Mouse (Mus musculus) liver, embryonic 15.5 days (tissue): ENCODE measurements around the gene Senp5. TPM values are rescaled to one million over a fixed set of nuclear protein-coding genes. Genes with fewer than 3 reads are reported as not detected.
A peak's percentile ranks its signal among the peaks of the same experiment; 100 is the strongest.
"Not testable (repeated sequence)": the region's sequence is repeated elsewhere in the genome, so short reads cannot be mapped to it uniquely, and the experiment has no call there.

Source experiments
- ATAC-seq: fragments of 200-750 bp; cut with Nextera tagmentation; 2 replicates; pipeline ENCODE4 v1.8.0; 2017; ENCODE audit warnings: moderate number of reproducible peaks, mild to moderate bottlenecking, moderate library complexity; ENCODE audit not compliant: insufficient read depth
- H3K27ac ChIP-seq: fragments of 300-500 bp; sonication (generic); replicated peaks from 2 replicates; pipeline ENCODE4 v1.5.1; 2015; ENCODE audit warnings: mild to moderate bottlenecking, inconsistent platforms
- H3K27me3 ChIP-seq: fragments of 300-500 bp; sonication (generic); 2 replicates; pipeline ENCODE4 v1.6.1; 2015; ENCODE audit warnings: mild to moderate bottlenecking, inconsistent platforms
- H3K36me3 ChIP-seq: fragments of 300-500 bp; sonication (generic); replicated peaks from 2 replicates; pipeline ENCODE4 v1.6.1; 2015; ENCODE audit warnings: moderate library complexity, mild to moderate bottlenecking, inconsistent platforms
- H3K4me1 ChIP-seq: fragments of 300-500 bp; sonication (generic); replicated peaks from 2 replicates; pipeline ENCODE4 v1.6.1; 2015; ENCODE audit warnings: inconsistent platforms
- H3K4me2 ChIP-seq: fragments of 300-500 bp; sonication (generic); 2 replicates; pipeline ENCODE4 v1.6.1; 2015; ENCODE audit warnings: moderate library complexity, mild to moderate bottlenecking, inconsistent platforms
- H3K4me3 ChIP-seq: fragments of 300-500 bp; sonication (generic); replicated peaks from 2 replicates; pipeline ENCODE4 v1.5.1; 2015; ENCODE audit warnings: mild to moderate bottlenecking, inconsistent platforms
- H3K9ac ChIP-seq: fragments of 300-500 bp; sonication (generic); 2 replicates; pipeline ENCODE4 v1.6.1; 2015; ENCODE audit warnings: moderate library complexity, mild to moderate bottlenecking, inconsistent platforms
- H3K9me3 ChIP-seq: fragments of 300-500 bp; sonication (generic); replicated peaks from 2 replicates; pipeline ENCODE4 v1.6.1; 2016; ENCODE audit warnings: inconsistent platforms
- WGBS: fragments of 180-500 bp; shearing (Covaris S2); methylation state at CpG from one replicate; pipeline ENCODE4 v1.1.7; 2015; ENCODE audit warnings: mixed read lengths; ENCODE audit not compliant: insufficient replicate concordance; 5-methylcytosine and 5-hydroxymethylcytosine counted together
- polyA plus RNA-seq: library from polyadenylated mRNA; unstranded; fragments of >200 nt; fragmentation: Nextera tagmentation; extraction: Ambion mirVana; gene quantifications from 2 replicates; pipeline ENCODE4 v1.2.1, GENCODE M21; 2015

Senp5 gene
- polyA plus RNA-seq, 1 experiment from 2014 or later = 4.7 TPM

DNA sequence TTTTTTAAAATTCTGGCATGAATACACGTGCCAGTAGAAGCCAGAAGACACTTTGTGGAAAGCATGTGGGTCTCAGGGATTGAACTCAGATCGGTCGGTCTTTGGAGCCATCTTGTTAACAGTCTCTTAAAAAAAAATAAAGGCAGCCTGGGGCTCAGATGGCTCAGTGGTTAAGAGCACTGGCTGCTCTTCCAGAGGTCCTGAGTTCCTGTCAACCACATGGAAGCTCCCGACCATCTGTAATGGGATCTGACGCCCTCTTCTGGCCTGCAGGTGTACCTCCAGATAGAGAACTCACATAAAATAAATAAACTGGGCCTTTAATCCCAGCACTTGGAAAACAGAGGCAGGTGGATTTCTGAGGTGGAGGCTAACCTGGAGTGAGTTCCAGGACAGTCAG lies 22.1 kb downstream of the Senp5 start:
- no peak overlapping the region for H3K4me2 ChIP-seq
- WGBS = 66% methylated on average over 5 of the region's 5 CpGs
- H3K9me3 ChIP-seq = no peaks in the 10 kb centered on the region
- H3K4me1 ChIP-seq = no peaks in the 10 kb centered on the region
- H3K4me3 ChIP-seq = no peak overlapping the region
- peaks cover 39% of the 10 kb centered on the region for H3K36me3 ChIP-seq
- no peak for ATAC-seq
- H3K9ac ChIP-seq = no peak overlapping the region
- H3K27ac ChIP-seq = no peak overlapping the region
- H3K27me3 ChIP-seq = no peaks in the 10 kb centered on the region

DNA sequence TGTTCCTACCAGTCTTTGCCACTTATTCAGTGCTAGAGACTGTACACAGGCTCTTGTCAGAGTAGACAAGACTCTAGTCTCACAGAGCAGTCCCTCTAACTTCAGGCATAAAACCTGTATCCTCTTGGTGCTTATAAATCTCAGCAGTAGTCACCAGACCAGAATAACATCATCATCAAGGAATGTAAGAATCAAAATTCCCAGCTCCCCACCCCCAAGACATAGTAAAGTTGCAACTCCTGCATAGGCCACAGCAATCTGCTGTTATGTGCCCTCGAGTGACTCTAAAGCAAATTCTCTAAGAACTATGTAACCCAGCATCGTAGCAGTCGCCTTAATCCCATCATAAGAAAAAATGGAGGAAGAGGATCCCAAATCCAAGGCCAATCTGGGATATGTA lies 23.6 kb downstream of the Senp5 start:
- H3K36me3 ChIP-seq = peaks cover 44% of the 10 kb centered on the region
- H3K27ac ChIP-seq = no peak overlapping the region
- 81% methylated on average over 3 of the region's 3 CpGs for WGBS
- H3K9me3 ChIP-seq = no peaks in the 10 kb centered on the region
- ATAC-seq = no peak
- H3K9ac ChIP-seq = no peak overlapping the region
- H3K27me3 ChIP-seq = no peaks in the 10 kb centered on the region
- no peak overlapping the region for H3K4me3 ChIP-seq
- no peaks in the 10 kb centered on the region for H3K4me1 ChIP-seq
- no peak overlapping the region for H3K4me2 ChIP-seq

DNA sequence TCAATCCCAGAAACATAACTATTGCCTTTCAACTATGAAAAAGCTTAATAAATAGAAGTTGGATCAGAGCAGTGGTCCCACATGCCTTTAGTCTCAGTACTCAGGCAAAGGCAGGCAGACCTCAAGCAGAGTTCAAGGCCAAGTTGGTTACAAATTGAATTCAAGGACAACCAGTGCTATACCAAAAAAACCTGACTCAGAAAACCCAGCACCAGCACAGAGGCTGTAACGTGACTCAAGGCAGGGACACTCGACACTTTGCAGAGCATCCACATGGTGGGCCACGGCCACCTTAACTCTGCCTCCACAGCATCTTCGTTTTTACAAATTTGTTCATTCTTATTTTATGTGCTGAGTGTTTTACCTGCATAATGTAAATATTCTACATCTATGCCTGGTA lies 27.8 kb downstream of the Senp5 start:
- Histone ChIP-seq H3K27me3 (no peaks in the 10 kb centered on the region), H3K4me1 (no peaks in the 10 kb centered on the region), H3K4me3 (no peak overlapping the region), H3K9me3 (no peaks in the 10 kb centered on the region), H3K9ac (no peak overlapping the region), H3K4me2 (no peak overlapping the region), H3K27ac (no peak overlapping the region), H3K36me3 (peaks cover 59% of the 10 kb centered on the region)
- no peak for ATAC-seq
- WGBS = 76% methylated on average over 4 of the region's 4 CpGs

DNA sequence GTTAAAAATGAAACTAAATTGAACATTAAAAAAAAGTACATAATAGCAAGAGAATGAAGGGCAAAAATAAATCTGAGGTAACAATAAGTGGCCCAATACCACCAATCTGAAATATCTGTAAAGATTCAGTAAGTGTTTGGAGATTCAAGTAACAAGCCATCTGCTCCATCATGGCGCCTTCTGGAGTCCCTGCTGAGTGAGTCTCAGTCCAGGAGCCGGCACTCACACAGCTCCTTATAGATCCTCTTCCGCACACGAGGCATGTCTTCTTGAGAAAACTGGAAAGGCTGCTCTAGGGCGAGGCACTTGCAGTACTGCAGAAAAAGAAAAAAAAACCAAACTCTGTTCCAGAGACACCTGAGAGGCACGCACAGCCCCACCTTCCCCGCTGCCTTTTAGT lies 39.9 kb downstream of the Senp5 start:
- Histone ChIP-seq H3K4me1 (no peaks in the 10 kb centered on the region), H3K9ac (no peak overlapping the region), H3K4me3 (no peak overlapping the region), H3K36me3 (peaks cover 61% of the 10 kb centered on the region), H3K27ac (no peak overlapping the region), H3K4me2 (no peak overlapping the region), H3K9me3 (no peaks in the 10 kb centered on the region), H3K27me3 (no peaks in the 10 kb centered on the region)
- 78% methylated on average over 7 of the region's 7 CpGs for WGBS
- ATAC-seq = no peak

DNA sequence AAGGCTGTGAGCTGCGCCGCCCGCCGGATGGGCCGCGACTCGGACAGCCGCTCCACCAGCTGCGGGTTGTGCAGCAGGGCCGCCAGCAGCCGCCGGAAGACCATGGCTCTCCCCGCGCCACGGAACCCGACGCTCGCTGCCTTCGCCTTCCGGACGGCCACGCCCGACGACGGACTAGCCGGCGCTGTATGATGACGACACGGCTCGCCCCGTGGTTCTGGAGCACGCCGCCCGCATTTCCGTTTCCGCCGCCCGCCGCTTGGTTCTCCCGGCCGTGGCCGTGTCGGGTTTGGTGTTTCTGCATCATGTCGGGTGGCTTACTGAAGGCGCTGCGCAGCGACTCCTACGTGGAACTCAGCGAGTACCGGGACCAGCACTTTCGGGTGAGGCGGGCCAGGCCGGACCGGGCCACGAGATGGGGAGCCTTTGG lies 54.7 kb downstream of the Senp5 start, which contains the start of the genes 0610012G03Rik and Ncbp2:
Gene 0610012G03Rik (minus strand): TSS at position 150 of the 430 bp plus-strand sequence.
Gene Ncbp2 (plus strand): TSS at position 169 of the 430 bp plus-strand sequence.
- peak within 1 kb of the TSS; percentile 89 for H3K9ac ChIP-seq
- peaks cover 19% of the 10 kb centered on the region for H3K36me3 ChIP-seq
- H3K4me1 ChIP-seq = peaks cover 56% of the 10 kb centered on the region
- peak within 1 kb of the TSS; percentile 96 for H3K4me3 ChIP-seq
- no peaks in the 10 kb centered on the region for H3K27me3 ChIP-seq
- no peaks in the 10 kb centered on the region for H3K9me3 ChIP-seq
- WGBS = under 1% methylated on average over 49 of the region's 55 CpGs
- peak within 1 kb of the TSS; percentile 82 for H3K4me2 ChIP-seq
- ATAC-seq = peak; percentile 87
- H3K27ac ChIP-seq = peak within 1 kb of the TSS; percentile 85

DNA sequence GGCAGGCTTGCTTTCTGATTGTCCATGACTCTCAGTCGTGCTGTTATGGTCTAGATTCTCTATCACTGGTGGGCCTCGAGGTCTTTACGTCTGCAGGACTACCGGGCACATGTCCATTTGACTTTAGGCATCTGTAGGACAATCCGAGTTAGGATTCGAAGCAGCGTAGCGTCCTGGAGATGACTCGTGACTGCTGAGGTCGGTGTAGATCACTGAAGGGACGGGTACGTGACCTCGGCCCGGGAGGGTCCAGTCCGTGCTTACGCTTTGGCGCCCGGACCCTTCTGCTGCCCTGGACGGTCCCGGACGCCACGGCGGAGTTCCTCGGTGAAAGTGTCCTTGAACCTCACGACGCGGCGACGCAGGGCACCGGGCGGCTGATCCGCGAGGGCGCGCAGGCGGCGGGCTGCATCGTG lies 55.2 kb downstream of the Senp5 start:
- ATAC-seq = no peak; the same call in 1 of the 2 replicates
- WGBS = 0% methylated on average over 38 of the region's 38 CpGs
- Histone ChIP-seq H3K9me3 (no peaks in the 10 kb centered on the region), H3K36me3 (peaks cover 19% of the 10 kb centered on the region), H3K9ac (peak overlapping the region; percentile 89), H3K27ac (peak overlapping the region; percentile 85), H3K27me3 (no peaks in the 10 kb centered on the region), H3K4me2 (peak overlapping the region; percentile 82), H3K4me1 (peaks cover 56% of the 10 kb centered on the region), H3K4me3 (peak overlapping the region; percentile 96)

DNA sequence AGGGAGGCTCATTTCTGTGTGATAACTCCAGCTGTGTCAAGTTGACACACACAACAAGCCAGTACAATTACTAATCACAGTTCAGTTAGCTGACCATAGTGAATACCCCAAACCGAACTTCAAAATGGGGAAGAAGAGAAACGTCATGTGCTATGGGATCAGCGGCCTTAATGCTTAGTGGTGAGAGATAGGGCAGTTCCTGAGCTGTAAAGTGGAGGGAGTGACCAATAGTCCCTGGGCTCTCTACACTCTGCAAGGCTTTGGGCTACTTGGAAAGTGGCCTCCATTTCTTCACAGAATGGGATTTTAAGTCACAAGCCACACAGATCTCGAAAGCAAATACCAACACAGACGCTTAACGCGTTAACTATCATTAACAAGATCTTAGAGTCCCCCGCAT lies 55.8 kb downstream of the Senp5 start:
- H3K27me3 ChIP-seq = no peaks in the 10 kb centered on the region
- H3K36me3 ChIP-seq = peaks cover 19% of the 10 kb centered on the region
- ATAC-seq = no peak
- peak overlapping the region; percentile 89 for H3K9ac ChIP-seq
- peaks cover 56% of the 10 kb centered on the region for H3K4me1 ChIP-seq
- H3K27ac ChIP-seq = peak overlapping the region; percentile 85
- H3K4me2 ChIP-seq = peak overlapping the region; percentile 82
- H3K4me3 ChIP-seq = peak overlapping the region; percentile 96
- no peaks in the 10 kb centered on the region for H3K9me3 ChIP-seq
- 9% methylated on average over 8 of the region's 8 CpGs for WGBS

DNA sequence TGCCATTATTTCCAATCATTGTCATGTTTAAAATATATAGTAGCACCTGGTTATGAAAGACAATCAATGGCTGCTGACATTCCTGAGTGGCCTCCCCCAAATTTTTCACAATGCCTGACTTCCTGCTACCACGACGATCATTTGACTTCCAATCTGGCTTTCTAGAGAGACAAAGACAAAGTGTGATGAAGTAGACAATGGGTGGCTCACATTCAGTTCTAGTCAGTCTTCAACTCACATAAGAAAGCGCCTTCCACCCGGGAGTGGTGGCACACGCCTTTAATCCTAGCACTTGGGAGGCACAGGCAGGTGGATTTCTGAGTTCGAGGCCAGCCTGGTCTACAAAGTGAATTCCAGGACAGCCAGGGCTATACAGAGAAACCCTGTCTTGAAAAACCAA lies 57.1 kb downstream of the Senp5 start:
- not testable (repeated sequence) for ATAC-seq

DNA sequence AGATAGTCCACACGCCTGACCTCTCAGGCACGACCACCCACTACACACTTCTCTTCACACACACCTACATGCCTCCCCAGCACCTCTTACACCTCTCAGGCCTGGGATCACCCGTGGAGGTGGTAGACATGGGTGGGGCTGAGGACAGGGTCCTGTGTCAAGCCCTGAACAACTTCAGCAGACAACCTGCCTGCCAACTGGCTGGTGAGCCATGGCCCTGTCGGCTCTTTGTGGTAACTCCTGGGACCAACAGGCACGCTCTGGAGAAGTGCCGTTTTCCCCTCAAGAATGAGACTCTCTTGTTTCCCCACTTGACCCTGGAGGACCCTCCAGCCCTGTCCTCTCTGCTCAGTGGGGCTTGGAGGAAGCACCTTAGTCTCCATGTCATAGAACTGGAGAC lies 57.7 kb downstream of the Senp5 start:
- 70% methylated on average over 6 of the region's 6 CpGs for WGBS
- ATAC-seq = no peak
- Histone ChIP-seq H3K9ac (no peak overlapping the region), H3K9me3 (no peaks in the 10 kb centered on the region), H3K4me1 (peaks cover 54% of the 10 kb centered on the region), H3K36me3 (0 out of 2 replicates have a peak, but pooled peaks cover 4% of the 10 kb centered on the region), H3K4me2 (no peak overlapping the region), H3K4me3 (no peak overlapping the region), H3K27me3 (no peaks in the 10 kb centered on the region), H3K27ac (no peak overlapping the region)

More for the DNA sequence above, 57.1 kb downstream of the Senp5 start:
- H3K27ac ChIP-seq, H3K27me3 ChIP-seq, H3K4me3 ChIP-seq, H3K9me3 ChIP-seq, H3K36me3 ChIP-seq, H3K4me2 ChIP-seq, H3K9ac ChIP-seq: not testable (repeated sequence)
- peaks cover 56% of the 10 kb centered on the region for H3K4me1 ChIP-seq
- 73% methylated on average over 6 of the region's 6 CpGs for WGBS

DNA sequence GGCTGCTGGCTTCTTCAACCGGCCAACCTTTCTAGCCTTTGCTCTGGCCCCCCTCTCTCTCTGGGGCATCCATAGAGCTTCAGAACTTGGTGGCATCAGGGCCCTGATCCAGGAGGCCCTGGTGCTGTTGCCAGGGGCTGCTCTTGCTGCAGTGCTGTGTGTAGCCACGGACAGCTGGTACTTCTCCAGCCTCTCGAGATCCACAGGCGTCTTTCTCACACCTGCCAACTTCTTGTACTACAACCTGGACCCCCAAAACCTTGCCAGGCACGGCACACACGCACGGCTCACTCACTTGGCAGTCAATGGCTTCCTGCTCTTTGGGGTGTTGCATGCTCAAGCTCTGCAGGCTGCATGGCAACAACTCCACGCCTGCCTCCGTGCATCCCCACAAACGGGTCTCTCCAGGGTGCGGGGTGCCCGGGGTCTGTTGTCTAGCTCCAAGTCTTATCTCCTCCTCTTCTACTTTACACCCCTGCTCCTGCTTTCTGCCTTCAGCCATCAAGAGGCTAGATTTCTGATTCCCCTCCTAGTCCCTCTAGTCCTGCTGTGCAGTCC lies 58.3 kb downstream of the Senp5 start:
- Histone ChIP-seq H3K27me3 (no peaks in the 10 kb centered on the region), H3K9ac (no peak overlapping the region), H3K4me1 (peaks cover 48% of the 10 kb centered on the region), H3K9me3 (no peaks in the 10 kb centered on the region), H3K27ac (no peak overlapping the region), H3K4me2 (no peak overlapping the region), H3K4me3 (no peak overlapping the region), H3K36me3 (0 out of 2 replicates have a peak, but pooled peaks cover 4% of the 10 kb centered on the region)
- ATAC-seq = no peak
- WGBS = 73% methylated on average over 12 of the region's 12 CpGs

DNA sequence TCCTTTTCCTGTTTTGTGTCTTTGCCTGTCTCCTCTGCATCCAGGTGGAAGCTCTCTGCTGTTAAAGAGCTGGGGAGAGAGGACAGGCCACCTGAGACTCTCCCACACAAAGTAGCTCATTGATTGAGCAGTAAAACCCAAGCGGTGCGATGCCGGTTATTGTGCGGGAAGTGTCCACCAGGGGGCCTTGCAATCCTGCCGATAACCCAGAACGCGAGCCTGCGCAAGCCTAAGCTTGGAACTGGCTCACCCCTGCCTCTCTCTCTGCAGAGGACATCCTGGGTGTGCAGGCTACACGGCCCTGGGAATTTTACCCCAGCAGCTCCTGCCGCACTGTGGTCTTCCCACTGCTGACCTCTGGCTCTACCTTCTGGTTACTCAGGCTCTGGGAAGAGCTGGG lies 59.1 kb downstream of the Senp5 start:
- ATAC-seq = no peak
- WGBS = 4% methylated on average over 10 of the region's 10 CpGs
- no peak overlapping the region for H3K4me2 ChIP-seq

DNA sequence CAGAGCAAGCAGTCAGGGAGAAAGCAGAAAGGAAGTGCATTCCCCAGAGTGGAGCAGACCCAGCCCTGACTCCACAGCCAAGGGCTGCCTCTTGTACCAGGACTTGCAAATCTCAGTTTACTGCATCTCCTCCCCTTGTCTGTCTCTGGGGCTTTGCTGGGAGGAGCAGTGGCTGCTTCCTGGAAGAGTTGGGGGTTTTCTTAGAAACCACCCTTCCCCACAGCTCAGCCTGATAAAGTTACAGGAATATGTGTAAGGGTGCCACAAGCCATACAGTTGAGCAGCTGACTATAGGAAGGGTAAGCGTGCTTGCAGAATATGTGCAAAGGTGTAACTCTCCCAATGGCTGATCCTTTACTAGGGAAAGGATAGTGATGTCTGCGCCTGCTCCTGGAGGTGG lies 62.5 kb downstream of the Senp5 start:
- H3K36me3 ChIP-seq = 0 out of 2 replicates have a peak, but pooled peaks cover 4% of the 10 kb centered on the region
- H3K4me2 ChIP-seq = no peak overlapping the region
- H3K27ac ChIP-seq = no peak overlapping the region
- no peak overlapping the region for H3K4me3 ChIP-seq
- H3K27me3 ChIP-seq = peaks cover 16% of the 10 kb centered on the region
- no peak overlapping the region for H3K9ac ChIP-seq
- H3K9me3 ChIP-seq = no peaks in the 10 kb centered on the region
- peaks cover 13% of the 10 kb centered on the region; the same call in 1 of the 2 replicates for H3K4me1 ChIP-seq
- ATAC-seq = no peak
- 27% methylated on average over 2 of the region's 2 CpGs for WGBS

More for the DNA sequence above, 59.1 kb downstream of the Senp5 start:
- Histone ChIP-seq H3K4me3 (no peak overlapping the region), H3K4me1 (peaks cover 40% of the 10 kb centered on the region), H3K9me3 (no peaks in the 10 kb centered on the region), H3K27me3 (no peaks in the 10 kb centered on the region), H3K9ac (no peak overlapping the region), H3K36me3 (0 out of 2 replicates have a peak, but pooled peaks cover 4% of the 10 kb centered on the region), H3K27ac (no peak overlapping the region)
